Mouse (Mus musculus) stomach, embryonic 14.5 days (tissue): Measurements from ENCODE around the gene Itgb5. TPM values are rescaled to one million over a fixed set of nuclear protein-coding genes. Genes with fewer than 3 reads are reported as not detected.

Experiments
- ATAC-seq: fragments of 200-750 bp; cut with Nextera tagmentation; 2 replicates; pipeline ENCODE4 v1.8.0; 2017; ENCODE audit warnings: low read depth, moderate TSS enrichment; ENCODE audit not compliant: insufficient number of reproducible peaks, insufficient read depth, low FRiP score
- H3K27ac ChIP-seq: fragments of 300-500 bp; sonication (generic); 2 replicates; pipeline ENCODE4 v1.5.1; 2014; ENCODE audit warnings: mild to moderate bottlenecking, low read length, moderate library complexity, mixed read lengths
- H3K27me3 ChIP-seq: fragments of 300-500 bp; sonication (generic); 2 replicates; pipeline ENCODE4 v1.6.1; 2014; ENCODE audit warnings: low read length, control low read depth, mixed read lengths; ENCODE audit not compliant: control insufficient read depth, insufficient read depth
- H3K36me3 ChIP-seq: fragments of 300-500 bp; sonication (generic); 2 replicates; pipeline ENCODE4 v1.6.1; 2014; ENCODE audit warnings: mild to moderate bottlenecking, control low read depth, low read length, moderate library complexity, mixed read lengths; ENCODE audit not compliant: control insufficient read depth, insufficient read depth
- H3K4me1 ChIP-seq: fragments of 300-500 bp; sonication (generic); 2 replicates; pipeline ENCODE4 v1.6.1; 2014; ENCODE audit warnings: low read length, control low read depth, mixed read lengths; ENCODE audit not compliant: control insufficient read depth, insufficient read depth
- H3K4me2 ChIP-seq: fragments of 300-500 bp; sonication (generic); replicated peaks from 2 replicates; pipeline ENCODE4 v1.6.1; 2014; ENCODE audit warnings: low read depth, low read length, control low read depth
- H3K4me3 ChIP-seq: fragments of 300-500 bp; sonication (generic); 2 replicates; pipeline ENCODE4 v1.5.1; 2014; ENCODE audit warnings: low read depth, low read length, control low read depth
- H3K9ac ChIP-seq: fragments of 300-500 bp; sonication (generic); replicated peaks from 2 replicates; pipeline ENCODE4 v1.6.1; 2014; ENCODE audit warnings: low read depth, mild to moderate bottlenecking, control low read depth, low read length, moderate library complexity, mixed read lengths
- H3K9me3 ChIP-seq: fragments of 300-500 bp; sonication (generic); 2 replicates; pipeline ENCODE4 v1.6.1; 2016; ENCODE audit warnings: low read depth, low read length, control low read depth; ENCODE audit not compliant: control insufficient read depth
- WGBS: fragments of 180-500 bp; shearing (Covaris S2); extraction: QIAGEN DNeasy Blood & Tissue Kit; methylation state at CpG from one replicate; pipeline ENCODE4 v1.1.7; 2014; 5-methylcytosine and 5-hydroxymethylcytosine counted together
- polyA plus RNA-seq: library from polyadenylated mRNA; unstranded; fragments of >200 nt; fragmentation: Nextera tagmentation; extraction: Ambion mirVana; gene quantifications from 2 replicates; pipeline ENCODE4 v1.2.1, GENCODE M21; 2014

The Itgb5 gene
- polyA plus RNA-seq, 1 experiment from 2014 or later: 37.2 TPM

DNA sequence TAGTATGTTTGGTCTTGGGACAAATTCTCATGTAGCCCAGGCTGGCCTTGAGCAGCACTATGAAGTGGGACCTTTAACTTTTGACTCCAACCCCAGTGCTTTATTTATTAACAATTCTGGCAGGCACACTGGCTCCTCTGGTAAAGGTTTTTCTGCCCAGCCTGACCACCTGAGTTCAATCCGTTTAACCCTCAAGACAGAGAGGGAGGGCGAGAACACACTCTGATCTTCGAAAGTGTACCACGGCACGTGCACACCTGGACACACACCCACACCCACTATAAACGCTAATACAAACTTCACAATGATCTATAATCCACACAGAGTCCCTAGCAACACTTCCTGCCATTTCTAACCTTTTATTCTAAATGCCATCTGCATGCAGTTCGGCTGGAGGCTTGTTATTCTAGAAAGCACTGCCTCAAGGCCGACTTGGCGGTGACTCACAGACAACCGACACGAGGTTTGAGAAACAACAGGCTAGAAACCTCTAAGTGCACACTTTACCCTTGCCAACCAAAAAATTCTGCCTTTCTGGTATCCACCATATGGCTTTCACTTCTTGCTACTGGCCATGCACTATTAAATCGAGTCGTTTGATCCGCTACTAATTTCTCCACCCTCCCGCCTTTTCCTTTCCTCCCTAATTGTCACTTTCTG, 136.5 kb downstream of the Itgb5 start:
- Histone ChIP-seq H3K4me2 (peak overlapping the region; percentile 77), H3K4me3 (peak overlapping the region; percentile 93), H3K9me3 (no peaks in the 10 kb centered on the region), H3K9ac (peak overlapping the region; percentile 68), H3K27me3 (no peaks in the 10 kb centered on the region), H3K36me3 (peaks cover 19% of the 10 kb centered on the region), H3K27ac (peak overlapping the region; percentile 64), H3K4me1 (peaks cover 5% of the 10 kb centered on the region; the same call in 1 of the 2 replicates)
- 6% methylated on average over 15 of the region's 15 CpGs for WGBS
- no peak for ATAC-seq

DNA sequence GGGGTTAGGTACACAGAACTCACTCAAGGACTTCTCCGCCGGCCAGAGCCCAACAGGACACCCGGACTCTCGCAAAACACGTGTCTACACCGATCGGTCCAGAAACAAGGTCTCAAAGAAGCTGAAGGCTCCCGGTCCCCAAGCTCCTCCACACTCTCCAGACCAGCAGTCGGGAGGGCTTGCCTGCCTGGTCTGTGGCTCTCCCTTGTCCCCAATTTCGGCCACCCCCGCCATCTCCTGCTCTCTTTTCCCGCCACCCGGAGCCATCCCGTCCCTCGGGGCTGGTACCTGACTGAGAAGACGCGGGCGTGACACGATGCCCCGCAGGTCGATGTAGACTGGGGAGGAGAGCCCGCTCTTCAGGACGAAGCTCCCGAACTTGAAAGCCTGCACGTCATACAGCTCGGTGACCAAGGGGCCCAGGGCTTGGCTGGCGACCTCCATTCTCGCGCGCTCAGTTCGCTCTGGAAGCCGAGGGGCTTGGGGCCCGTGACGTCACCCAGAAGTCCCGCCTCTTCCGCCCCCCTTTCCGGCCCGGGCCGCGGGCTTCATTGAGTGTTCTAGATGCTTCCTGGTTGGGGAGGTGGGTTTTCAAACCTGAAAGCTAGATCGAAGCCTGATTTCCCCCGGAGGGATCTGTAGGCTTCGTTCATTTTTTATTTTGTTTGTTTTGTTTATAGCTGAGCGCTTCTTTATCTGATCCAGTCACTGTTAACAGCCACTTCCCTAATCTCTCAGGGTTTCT, 137.2 kb downstream of the Itgb5 start, which contains the start of gene Umps:
TSS of gene Umps (minus strand) at position 501 of the 745 bp plus-strand sequence.
- H3K9ac ChIP-seq: peak within 1 kb of the TSS; percentile 68
- no peaks in the 10 kb centered on the region for H3K9me3 ChIP-seq
- peaks cover 5% of the 10 kb centered on the region; the same call in 1 of the 2 replicates for H3K4me1 ChIP-seq
- H3K36me3 ChIP-seq: peaks cover 12% of the 10 kb centered on the region
- no peaks in the 10 kb centered on the region for H3K27me3 ChIP-seq
- WGBS: 2% methylated on average over 44 of the region's 44 CpGs
- peak within 1 kb of the TSS; percentile 77 for H3K4me2 ChIP-seq
- peak within 1 kb of the TSS; percentile 64 for H3K27ac ChIP-seq
- peak; percentile 84 for ATAC-seq
- peak within 1 kb of the TSS; percentile 93 for H3K4me3 ChIP-seq

DNA sequence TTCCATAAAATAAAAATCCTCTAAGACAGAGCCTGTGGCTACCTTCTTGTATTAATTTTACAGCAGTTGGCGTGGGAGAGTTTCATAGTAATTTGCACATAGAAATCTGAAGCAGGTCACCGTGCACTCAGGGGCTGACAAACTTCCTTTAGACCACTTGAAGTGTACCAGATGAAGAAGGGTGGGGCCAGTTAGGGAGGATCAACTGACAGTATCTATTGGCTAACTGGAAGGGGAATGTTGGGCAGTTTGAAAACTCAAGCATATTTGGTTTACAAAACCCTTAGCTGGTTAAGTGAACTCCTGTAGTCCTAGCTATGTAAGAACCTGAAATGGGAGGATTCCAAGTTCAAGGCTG, 137.8 kb downstream of the Itgb5 start:
- H3K4me1 ChIP-seq: peaks cover 5% of the 10 kb centered on the region; the same call in 1 of the 2 replicates
- 0 out of 2 replicates have a peak overlapping the region, but pooled peaks have one; percentile 68 for H3K9ac ChIP-seq
- 46% methylated on average over 2 of the region's 2 CpGs for WGBS
- H3K27me3 ChIP-seq: no peaks in the 10 kb centered on the region
- H3K4me3 ChIP-seq: peak overlapping the region; percentile 93
- peak overlapping the region; percentile 41; the same call in 1 of the 2 replicates for H3K27ac ChIP-seq
- no peaks in the 10 kb centered on the region for H3K9me3 ChIP-seq
- H3K4me2 ChIP-seq: peak overlapping the region; percentile 77
- peaks cover 7% of the 10 kb centered on the region; the same call in 1 of the 2 replicates for H3K36me3 ChIP-seq
- no peak for ATAC-seq

DNA sequence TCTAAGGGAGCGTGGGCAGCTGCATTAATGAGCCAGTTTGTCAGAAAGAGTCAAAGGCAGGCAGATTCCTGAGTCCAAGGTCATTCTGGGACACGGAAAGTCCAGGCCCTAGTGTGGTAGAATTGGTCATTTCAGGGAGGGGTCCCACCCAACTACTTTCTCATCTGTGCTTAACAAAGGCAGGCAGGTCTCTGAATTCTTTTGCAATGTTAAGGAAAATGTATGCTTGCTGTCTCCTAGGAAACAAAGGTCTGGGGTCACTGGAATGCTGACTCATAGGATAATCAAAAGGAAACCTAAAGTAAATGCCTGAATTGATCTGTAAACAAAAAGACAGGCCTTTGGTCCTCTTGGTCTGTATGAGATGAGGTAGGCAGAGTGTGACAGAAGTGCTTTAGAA, 150.4 kb downstream of the Itgb5 start:
- WGBS: 31% methylated on average over 2 of the region's 2 CpGs
- Histone ChIP-seq H3K9ac (no peak overlapping the region), H3K4me3 (no peak overlapping the region), H3K27me3 (no peaks in the 10 kb centered on the region), H3K4me1 (peaks cover 3% of the 10 kb centered on the region), H3K4me2 (no peak overlapping the region), H3K9me3 (no peaks in the 10 kb centered on the region), H3K27ac (no peak overlapping the region), H3K36me3 (no peaks in the 10 kb centered on the region)
- peak; percentile 46; the same call in 1 of the 2 replicates for ATAC-seq

DNA sequence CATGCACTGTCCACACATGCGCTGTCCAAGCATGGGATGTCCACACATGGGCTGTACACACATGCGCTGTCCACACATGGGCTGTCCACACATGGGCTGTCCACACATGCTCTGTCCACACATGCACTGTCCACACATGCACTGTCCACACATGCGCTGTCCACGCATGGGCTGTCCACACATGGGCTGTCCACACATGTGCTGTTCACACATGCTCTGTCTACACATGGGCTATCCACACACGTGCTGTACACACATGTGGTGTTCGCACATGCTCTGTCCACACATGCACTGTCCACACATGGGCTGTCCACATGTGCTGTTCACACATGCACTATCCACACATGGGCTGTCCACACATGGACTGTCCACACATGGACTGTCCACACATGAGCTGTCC, 154.2 kb downstream of the Itgb5 start:
- Histone ChIP-seq H3K9me3 (no peaks in the 10 kb centered on the region), H3K4me2 (no peak overlapping the region), H3K27ac (no peak overlapping the region), H3K4me1 (peaks cover 3% of the 10 kb centered on the region), H3K36me3 (no peaks in the 10 kb centered on the region), H3K27me3 (no peaks in the 10 kb centered on the region), H3K9ac (no peak overlapping the region), H3K4me3 (no peak overlapping the region)
- ATAC-seq: no peak
- 95% methylated on average over 6 of the region's 6 CpGs for WGBS

DNA sequence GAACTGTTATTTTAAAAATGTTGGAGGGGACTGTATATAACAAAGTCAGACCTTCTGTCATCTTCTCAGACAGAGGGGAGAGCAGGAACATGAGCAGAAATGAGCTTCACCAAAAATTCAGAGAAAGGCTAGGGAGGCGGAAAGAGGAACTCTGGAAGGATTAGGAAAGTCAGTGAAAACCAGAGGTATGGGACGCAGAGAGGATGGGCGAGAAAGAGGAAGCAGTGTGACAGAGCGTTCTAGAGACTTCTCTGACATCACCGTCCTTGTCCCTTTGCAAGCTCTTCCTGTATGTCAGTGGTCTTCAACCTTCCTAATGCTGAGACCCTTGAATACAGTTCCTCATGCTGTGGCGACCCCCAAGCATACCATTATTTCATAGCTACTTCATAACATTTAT, 155.9 kb downstream of the Itgb5 start:
- Histone ChIP-seq H3K4me1 (no peaks in the 10 kb centered on the region), H3K9me3 (no peaks in the 10 kb centered on the region), H3K27me3 (no peaks in the 10 kb centered on the region), H3K27ac (no peak overlapping the region), H3K4me2 (no peak overlapping the region), H3K9ac (no peak overlapping the region), H3K4me3 (no peak overlapping the region), H3K36me3 (no peaks in the 10 kb centered on the region)
- no peak for ATAC-seq
- WGBS: 77% methylated on average over 6 of the region's 6 CpGs

DNA sequence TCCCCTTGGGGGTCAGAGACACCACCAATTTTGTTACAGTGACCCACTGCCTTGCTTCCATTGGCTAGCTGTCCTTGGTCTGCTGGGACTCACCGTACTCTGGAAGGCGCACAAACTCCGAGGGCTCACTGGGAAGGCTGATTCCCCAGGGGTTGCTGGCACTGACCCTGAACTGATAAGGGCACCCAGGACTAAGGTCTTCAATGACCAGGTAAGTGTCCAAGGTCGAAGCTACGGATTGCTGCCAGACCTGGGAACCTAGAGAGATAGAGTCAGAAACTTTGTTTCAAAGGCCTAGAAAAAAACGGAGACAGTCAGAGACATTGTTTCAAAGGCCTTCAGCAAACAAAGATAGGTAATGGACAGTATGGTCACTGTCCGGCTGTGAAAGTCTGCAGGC, 157.5 kb downstream of the Itgb5 start:
- ATAC-seq: no peak
- no peak overlapping the region for H3K4me3 ChIP-seq
- H3K27ac ChIP-seq: no peak overlapping the region
- H3K27me3 ChIP-seq: no peaks in the 10 kb centered on the region
- WGBS: 83% methylated on average over 7 of the region's 7 CpGs
- no peaks in the 10 kb centered on the region for H3K9me3 ChIP-seq
- H3K36me3 ChIP-seq: no peaks in the 10 kb centered on the region
- H3K4me1 ChIP-seq: no peaks in the 10 kb centered on the region; the same call in 1 of the 2 replicates
- H3K9ac ChIP-seq: no peak overlapping the region
- no peak overlapping the region for H3K4me2 ChIP-seq

DNA sequence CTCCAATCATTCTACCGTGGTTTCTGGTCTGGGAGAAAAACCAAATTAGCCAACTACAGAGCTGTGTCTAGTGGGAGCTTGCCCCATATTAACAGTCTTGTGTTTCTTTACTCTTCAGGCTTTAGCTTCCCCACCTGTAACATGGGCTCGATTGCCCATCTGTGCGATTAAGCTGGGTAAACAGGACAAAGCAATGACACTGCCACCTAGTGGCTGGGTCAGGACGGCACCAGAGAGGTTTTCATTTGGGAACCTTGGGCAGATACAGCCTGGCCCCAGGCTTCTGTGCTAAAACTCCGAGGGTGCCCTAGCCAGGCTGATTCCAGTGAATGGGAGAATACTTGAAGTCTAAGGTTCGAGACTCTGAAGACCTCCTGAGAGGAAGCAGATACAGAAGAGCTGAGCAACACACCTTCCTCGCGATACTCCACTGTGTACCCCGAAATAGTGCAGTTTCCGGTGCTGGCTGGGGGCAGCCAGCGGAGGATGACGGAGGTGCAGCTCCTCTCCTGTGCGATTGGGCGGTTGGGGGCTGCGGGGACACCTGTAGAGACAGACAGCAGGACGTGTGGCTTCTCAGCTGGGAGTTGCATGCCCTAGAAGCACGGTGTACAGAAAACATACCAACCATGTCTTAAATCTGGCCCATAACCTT, 159.0 kb downstream of the Itgb5 start:
- H3K27ac ChIP-seq: no peak overlapping the region
- H3K36me3 ChIP-seq: no peaks in the 10 kb centered on the region
- H3K4me1 ChIP-seq: no peaks in the 10 kb centered on the region; the same call in 1 of the 2 replicates
- no peaks in the 10 kb centered on the region for H3K9me3 ChIP-seq
- ATAC-seq: no peak; the same call in 1 of the 2 replicates
- no peak overlapping the region for H3K4me2 ChIP-seq
- H3K4me3 ChIP-seq: no peak overlapping the region
- H3K9ac ChIP-seq: no peak overlapping the region
- no peaks in the 10 kb centered on the region for H3K27me3 ChIP-seq
- 66% methylated on average over 17 of the region's 17 CpGs for WGBS
